Mouse (Mus musculus) midbrain, postnatal 0 days (tissue): Measurements from ENCODE around the gene Mars. TPM values are rescaled to one million over a fixed set of nuclear protein-coding genes. Genes with fewer than 3 reads are reported as not detected.
"Not testable (repeated sequence)": the region's sequence is repeated elsewhere in the genome, so short reads cannot be mapped to it uniquely, and the experiment has no call there.

Experiments used
- ATAC-seq: fragments of 200-750 bp; cut with Nextera tagmentation; 2 replicates; pipeline ENCODE4 v1.8.0; 2017; ENCODE audit warnings: moderate number of reproducible peaks, mild to moderate bottlenecking, moderate TSS enrichment, moderate library complexity; ENCODE audit not compliant: low FRiP score
- DNase-seq: peaks from one replicate; pipeline ENCODE4 v3.0.0-alpha.2; 2015; ENCODE audit warnings: low spot score
- H3K27ac ChIP-seq: fragments of 300-500 bp; sonication (generic); 2 replicates; pipeline ENCODE4 v1.5.1; 2014; ENCODE audit warnings: low read depth, mild to moderate bottlenecking, low read length, mixed read lengths
- H3K27me3 ChIP-seq: fragments of 300-500 bp; sonication (generic); 2 replicates; pipeline ENCODE4 v1.6.1; 2014; ENCODE audit warnings: low read length, control low read depth, mixed read lengths; ENCODE audit not compliant: insufficient read depth
- H3K36me3 ChIP-seq: fragments of 300-500 bp; sonication (generic); 2 replicates; pipeline ENCODE4 v1.6.1; 2014; ENCODE audit warnings: low read length, control low read depth, mixed read lengths; ENCODE audit not compliant: insufficient read depth
- H3K4me1 ChIP-seq: fragments of 300-500 bp; sonication (generic); 2 replicates; pipeline ENCODE4 v1.6.1; 2014; ENCODE audit warnings: mild to moderate bottlenecking, control low read depth, antibody characterized with exemption, low read length, mixed read lengths; ENCODE audit not compliant: insufficient read depth
- H3K4me2 ChIP-seq: fragments of 300-500 bp; sonication (generic); 2 replicates; pipeline ENCODE4 v1.6.1; 2014; ENCODE audit warnings: low read depth, mild to moderate bottlenecking, low read length, mixed read lengths; ENCODE audit not compliant: poor library complexity, severe bottlenecking
- H3K4me3 ChIP-seq: fragments of 300-500 bp; sonication (generic); 2 replicates; pipeline ENCODE4 v1.5.1; 2014; ENCODE audit warnings: low read depth, mild to moderate bottlenecking, low read length, moderate library complexity
- H3K9ac ChIP-seq: fragments of 300-500 bp; sonication (generic); replicated peaks from 2 replicates; pipeline ENCODE4 v1.6.1; 2014; ENCODE audit warnings: mild to moderate bottlenecking, low read length, moderate library complexity, mixed read lengths; ENCODE audit not compliant: poor library complexity, severe bottlenecking
- H3K9me3 ChIP-seq: fragments of 300-500 bp; sonication (generic); 2 replicates; pipeline ENCODE4 v1.6.1; 2016; ENCODE audit warnings: low read length, control low read depth
- CTCF ChIP-seq: IDR thresholded peaks from 2 replicates; pipeline ENCODE4 v1.5.1; 2016; ENCODE audit warnings: antibody characterized with exemption, mild to moderate bottlenecking
- whole genome bisulfite sequencing: fragments of 180-500 bp; shearing (Covaris S2); extraction: QIAGEN DNeasy Blood & Tissue Kit; methylation state at CpG from one replicate; pipeline ENCODE4 v1.1.7; 2014; 5-methylcytosine and 5-hydroxymethylcytosine counted together
- polyA plus RNA-seq: library from polyadenylated mRNA; unstranded; fragments of >200 nt; fragmentation: Nextera tagmentation; extraction: Ambion mirVana; gene quantifications from 2 replicates; pipeline ENCODE4 v1.2.1, GENCODE M21; 2015
- total RNA-seq: library from RNA; depleted of rRNA; stranded (reverse); fragments of >200 nt; gene quantifications from 2 replicates; pipeline ENCODE4 v1.2.3, GENCODE M21; 2014

Gene Mars
- total and polyA plus RNA-seq, 2 experiments from 2014 or later, result 62.6 to 112 TPM

- H3K4me3 ChIP-seq, result no peak overlapping the region
- peaks cover 35% of the 10 kb centered on the region for H3K27me3 ChIP-seq
- DNase-seq (no peak), ATAC-seq (no peak)
- WGBS, result 80% methylated on average over 13 of the region's 13 CpGs
- H3K27ac ChIP-seq, result no peak overlapping the region
- H3K4me1 ChIP-seq, result peaks cover 3% of the 10 kb centered on the region; the same call in 1 of the 2 replicates
- no peak overlapping the region for H3K9ac ChIP-seq
- TF ChIP-seq CTCF, result no peak
- H3K36me3 ChIP-seq, result no peaks in the 10 kb centered on the region
- H3K4me2 ChIP-seq, result no peak overlapping the region
- H3K9me3 ChIP-seq, result no peaks in the 10 kb centered on the region
Measured at GRCm38 (mm10) chr10:127322178-127322577, 10.6 kb upstream of the Mars start.

- DNase-seq (no peak), ATAC-seq (no peak)
- 77% methylated on average over 3 of the region's 3 CpGs for WGBS
- Histone ChIP-seq H3K4me3 (no peak within 1 kb of the TSS), H3K27ac (no peak within 1 kb of the TSS), H3K36me3 (no peaks in the 10 kb centered on the region), H3K9me3 (no peaks in the 10 kb centered on the region), H3K4me2 (no peak within 1 kb of the TSS), H3K4me1 (peaks cover under 1% of the 10 kb centered on the region; the same call in 1 of the 2 replicates), H3K27me3 (peaks cover 32% of the 10 kb centered on the region), H3K9ac (no peak within 1 kb of the TSS)
- no peak for TF ChIP-seq CTCF
Measured at GRCm38 (mm10) chr10:127321621-127322020, 10.0 kb upstream of the Mars start, which contains the start of gene Arhgap9. Gene Arhgap9 (plus strand): TSS chr10:127321964.

GRCm38 (mm10) chr10:127319969-127320368 is 8.4 kb upstream of the Mars start:
- no peaks in the 10 kb centered on the region for H3K36me3 ChIP-seq

GRCm38 (mm10) chr10:127318009-127318408 is 6.4 kb upstream of the Mars start:
- H3K4me3 ChIP-seq, result no peak overlapping the region

More at GRCm38 (mm10) chr10:127319969-127320368, 8.4 kb upstream of the Mars start:
- Histone ChIP-seq H3K4me1 (no peaks in the 10 kb centered on the region), H3K4me2 (no peak overlapping the region), H3K27me3 (peaks cover 15% of the 10 kb centered on the region), H3K27ac (no peak overlapping the region), H3K4me3 (no peak overlapping the region), H3K9ac (no peak overlapping the region), H3K9me3 (no peaks in the 10 kb centered on the region)
- ATAC-seq (no peak), DNase-seq (no peak)
- TF ChIP-seq CTCF, result no peak
- WGBS, result 79% methylated on average over 7 of the region's 7 CpGs

GRCm38 (mm10) chr10:127317277-127317676 is 5.7 kb upstream of the Mars start:
- ATAC-seq, result no peak
- no peak overlapping the region for H3K4me3 ChIP-seq
- H3K27ac ChIP-seq, result no peak overlapping the region
- WGBS, result 70% methylated on average over 2 of the region's 2 CpGs
- H3K27me3 ChIP-seq, result no peaks in the 10 kb centered on the region
- H3K4me1 ChIP-seq, result no peaks in the 10 kb centered on the region
- no peak overlapping the region for H3K9ac ChIP-seq
- H3K4me2 ChIP-seq, result no peak overlapping the region
- H3K36me3 ChIP-seq, result no peaks in the 10 kb centered on the region
- TF ChIP-seq CTCF, result no peak
- no peak for DNase-seq
- H3K9me3 ChIP-seq, result no peaks in the 10 kb centered on the region

More at GRCm38 (mm10) chr10:127318009-127318408, 6.4 kb upstream of the Mars start:
- Histone ChIP-seq H3K36me3 (no peaks in the 10 kb centered on the region), H3K9ac (no peak overlapping the region), H3K27ac (no peak overlapping the region), H3K4me1 (no peaks in the 10 kb centered on the region), H3K27me3 (no peaks in the 10 kb centered on the region), H3K4me2 (no peak overlapping the region), H3K9me3 (no peaks in the 10 kb centered on the region)
- ATAC-seq (no peak), DNase-seq (no peak)
- WGBS, result 43% methylated on average over 4 of the region's 4 CpGs
- TF ChIP-seq CTCF, result no peak

GRCm38 (mm10) chr10:127314950-127315349 is 3.4 kb upstream of the Mars start:
- not testable (repeated sequence) for ATAC-seq, H3K4me3 ChIP-seq, DNase-seq, H3K4me1 ChIP-seq, H3K9ac ChIP-seq, H3K27ac ChIP-seq, H3K4me2 ChIP-seq, H3K9me3 ChIP-seq, H3K36me3 ChIP-seq, H3K27me3 ChIP-seq
- WGBS, result 87% methylated on average over 1 of the region's 1 CpGs

GRCm38 (mm10) chr10:127313516-127313915 is 1.9 kb upstream of the Mars start:
- DNase-seq, H3K9me3 ChIP-seq, H3K36me3 ChIP-seq, H3K4me3 ChIP-seq, ATAC-seq, H3K9ac ChIP-seq, H3K4me1 ChIP-seq, H3K27me3 ChIP-seq, H3K4me2 ChIP-seq, H3K27ac ChIP-seq: not testable (repeated sequence)
- WGBS, result 90% methylated on average over 5 of the region's 5 CpGs
